Mouse (Mus musculus) midbrain, embryonic 13.5 days (tissue): ENCODE measurements around the gene Lmbrd2. TPM values are rescaled to one million over a fixed set of nuclear protein-coding genes. Genes with fewer than 3 reads are reported as not detected.
A peak's percentile ranks its signal among the peaks of the same experiment; 100 is the strongest.

Experiments used
- ATAC-seq: fragments of 200-750 bp; cut with Nextera tagmentation; 2 replicates; pipeline ENCODE4 v1.8.0; 2017; ENCODE audit warnings: mild to moderate bottlenecking, moderate TSS enrichment, moderate library complexity
- H3K27ac ChIP-seq: fragments of 300-500 bp; sonication (generic); 2 replicates; pipeline ENCODE4 v1.5.1; 2015; ENCODE audit warnings: inconsistent platforms, mild to moderate bottlenecking, moderate library complexity
- H3K27me3 ChIP-seq: fragments of 300-500 bp; sonication (generic); 2 replicates; pipeline ENCODE4 v1.6.1; 2015; ENCODE audit warnings: mild to moderate bottlenecking, inconsistent platforms
- H3K36me3 ChIP-seq: fragments of 300-500 bp; sonication (generic); 2 replicates; pipeline ENCODE4 v1.6.1; 2015; ENCODE audit warnings: mild to moderate bottlenecking, inconsistent platforms
- H3K4me1 ChIP-seq: fragments of 300-500 bp; sonication (generic); replicated peaks from 2 replicates; pipeline ENCODE4 v1.6.1; 2015; ENCODE audit warnings: inconsistent platforms
- H3K4me2 ChIP-seq: fragments of 300-500 bp; sonication (generic); replicated peaks from 2 replicates; pipeline ENCODE4 v1.6.1; 2015; ENCODE audit warnings: moderate library complexity, mild to moderate bottlenecking, inconsistent platforms
- H3K4me3 ChIP-seq: fragments of 300-500 bp; sonication (generic); replicated peaks from 2 replicates; pipeline ENCODE4 v1.5.1; 2015; ENCODE audit warnings: mild to moderate bottlenecking, inconsistent platforms
- H3K9ac ChIP-seq: fragments of 300-500 bp; sonication (generic); replicated peaks from 2 replicates; pipeline ENCODE4 v1.6.1; 2015; ENCODE audit warnings: mild to moderate bottlenecking, inconsistent platforms
- H3K9me3 ChIP-seq: fragments of 300-500 bp; sonication (generic); 2 replicates; pipeline ENCODE4 v1.6.1; 2016; ENCODE audit warnings: mild to moderate bottlenecking, inconsistent platforms
- WGBS: fragments of 180-500 bp; shearing (Covaris S2); methylation state at CpG from one replicate; pipeline ENCODE4 v1.1.7; 2015; 5-methylcytosine and 5-hydroxymethylcytosine counted together
- polyA plus RNA-seq: library from polyadenylated mRNA; unstranded; fragments of >200 nt; fragmentation: Nextera tagmentation; extraction: Ambion mirVana; gene quantifications from 2 replicates; pipeline ENCODE4 v1.2.1, GENCODE M21; 2015

Gene Lmbrd2
- polyA plus RNA-seq = 3.7 and 3.9 TPM in 2 replicates

GRCm38 (mm10) chr15:9140252-9140680 is at the start of gene Lmbrd2:
Gene Lmbrd2 (plus strand): TSS chr15:9140550.
- Histone ChIP-seq H3K4me2 (peak within 1 kb of the TSS; percentile 79), H3K9me3 (no peaks in the 10 kb centered on the region), H3K27me3 (no peaks in the 10 kb centered on the region), H3K9ac (peak within 1 kb of the TSS; percentile 85), H3K4me3 (peak within 1 kb of the TSS; percentile 87), H3K27ac (peak within 1 kb of the TSS; percentile 89), H3K4me1 (peaks cover 26% of the 10 kb centered on the region), H3K36me3 (peaks cover 32% of the 10 kb centered on the region)
- peak; percentile 99 for ATAC-seq
- under 1% methylated on average over 34 of the region's 34 CpGs for WGBS

GRCm38 (mm10) chr15:9090662-9091061 is 49.7 kb upstream of the Lmbrd2 start:
- H3K27me3 ChIP-seq = no peaks in the 10 kb centered on the region
- no peak overlapping the region for H3K4me3 ChIP-seq
- H3K4me2 ChIP-seq = no peak overlapping the region
- WGBS = 94% methylated on average over 5 of the region's 5 CpGs
- no peak for ATAC-seq
- no peak overlapping the region for H3K9ac ChIP-seq
- peaks cover 38% of the 10 kb centered on the region for H3K36me3 ChIP-seq
- H3K27ac ChIP-seq = no peak overlapping the region
- peaks cover 10% of the 10 kb centered on the region for H3K4me1 ChIP-seq
- H3K9me3 ChIP-seq = no peaks in the 10 kb centered on the region

- H3K4me2 ChIP-seq = no peak overlapping the region
- H3K9ac ChIP-seq = 0 out of 2 replicates have a peak overlapping the region, but pooled peaks have one; percentile 41
- no peak overlapping the region for H3K27ac ChIP-seq
- H3K36me3 ChIP-seq = peaks cover 33% of the 10 kb centered on the region
- peaks cover 6% of the 10 kb centered on the region for H3K4me1 ChIP-seq
- no peaks in the 10 kb centered on the region for H3K27me3 ChIP-seq
- H3K4me3 ChIP-seq = no peak overlapping the region
- ATAC-seq = peak; percentile 28; the same call in 1 of the 2 replicates
- 83% methylated on average over 11 of the region's 11 CpGs for WGBS
- no peaks in the 10 kb centered on the region for H3K9me3 ChIP-seq
Observed at GRCm38 (mm10) chr15:9093598-9094365, 46.6 kb upstream of the Lmbrd2 start.

- Histone ChIP-seq H3K27me3 (no peaks in the 10 kb centered on the region), H3K36me3 (peaks cover 33% of the 10 kb centered on the region), H3K9ac (peak overlapping the region; percentile 41; the same call in 1 of the 2 replicates), H3K4me2 (peak overlapping the region; percentile 20; the same call in 1 of the 2 replicates), H3K9me3 (no peaks in the 10 kb centered on the region), H3K27ac (no peak overlapping the region), H3K4me3 (no peak overlapping the region), H3K4me1 (peaks cover 6% of the 10 kb centered on the region)
- ATAC-seq = peak; percentile 92
- WGBS = 17% methylated on average over 13 of the region's 13 CpGs
Observed at GRCm38 (mm10) chr15:9094366-9094750, 46.0 kb upstream of the Lmbrd2 start.

GRCm38 (mm10) chr15:9096865-9097264 is 43.5 kb upstream of the Lmbrd2 start:
- H3K9me3 ChIP-seq = no peaks in the 10 kb centered on the region
- H3K36me3 ChIP-seq = peaks cover 43% of the 10 kb centered on the region
- no peak for ATAC-seq
- peaks cover 10% of the 10 kb centered on the region for H3K4me1 ChIP-seq
- H3K4me3 ChIP-seq = no peak overlapping the region
- no peak overlapping the region for H3K4me2 ChIP-seq
- H3K9ac ChIP-seq = no peak overlapping the region
- H3K27me3 ChIP-seq = no peaks in the 10 kb centered on the region
- no peak overlapping the region for H3K27ac ChIP-seq
- whole genome bisulfite sequencing = 87% methylated on average over 4 of the region's 4 CpGs

GRCm38 (mm10) chr15:9100446-9101077 is 39.8 kb upstream of the Lmbrd2 start:
- ATAC-seq = peak; percentile 63
- no peak overlapping the region for H3K4me3 ChIP-seq
- no peak overlapping the region for H3K4me2 ChIP-seq
- H3K9me3 ChIP-seq = no peaks in the 10 kb centered on the region
- peak overlapping the region; percentile 47; the same call in 1 of the 2 replicates for H3K27ac ChIP-seq
- no peaks in the 10 kb centered on the region for H3K27me3 ChIP-seq
- H3K4me1 ChIP-seq = 0 out of 2 replicates have a peak, but pooled peaks cover 5% of the 10 kb centered on the region
- WGBS = 73% methylated on average over 10 of the region's 10 CpGs
- peaks cover 44% of the 10 kb centered on the region for H3K36me3 ChIP-seq
- H3K9ac ChIP-seq = no peak overlapping the region

GRCm38 (mm10) chr15:9106303-9107074 is 33.9 kb upstream of the Lmbrd2 start:
- WGBS = 90% methylated on average over 13 of the region's 13 CpGs
- no peaks in the 10 kb centered on the region for H3K27me3 ChIP-seq

GRCm38 (mm10) chr15:9110526-9111347 is 29.6 kb upstream of the Lmbrd2 start:
- Histone ChIP-seq H3K27me3 (no peaks in the 10 kb centered on the region), H3K36me3 (peaks cover 51% of the 10 kb centered on the region), H3K9ac (no peak overlapping the region), H3K4me3 (no peak overlapping the region), H3K4me1 (no peaks in the 10 kb centered on the region), H3K4me2 (no peak overlapping the region), H3K27ac (no peak overlapping the region), H3K9me3 (no peaks in the 10 kb centered on the region)
- 87% methylated on average over 6 of the region's 6 CpGs for WGBS
- ATAC-seq = no peak

More at GRCm38 (mm10) chr15:9106303-9107074, 33.9 kb upstream of the Lmbrd2 start:
- Histone ChIP-seq H3K4me2 (no peak overlapping the region), H3K27ac (no peak overlapping the region), H3K4me3 (no peak overlapping the region), H3K36me3 (peaks cover 30% of the 10 kb centered on the region), H3K9ac (no peak overlapping the region), H3K4me1 (no peaks in the 10 kb centered on the region), H3K9me3 (no peaks in the 10 kb centered on the region)
- ATAC-seq = no peak

- Histone ChIP-seq H3K4me3 (no peak overlapping the region), H3K9ac (no peak overlapping the region), H3K4me1 (no peaks in the 10 kb centered on the region), H3K9me3 (no peaks in the 10 kb centered on the region), H3K27ac (no peak overlapping the region), H3K4me2 (no peak overlapping the region), H3K27me3 (no peaks in the 10 kb centered on the region), H3K36me3 (peaks cover 59% of the 10 kb centered on the region)
- WGBS = 87% methylated on average over 3 of the region's 3 CpGs
- ATAC-seq = no peak
Observed at GRCm38 (mm10) chr15:9111648-9112047, 28.7 kb upstream of the Lmbrd2 start.

GRCm38 (mm10) chr15:9113556-9113955 is 26.8 kb upstream of the Lmbrd2 start:
- WGBS = 89% methylated on average over 9 of the region's 9 CpGs
- H3K4me3 ChIP-seq = no peak overlapping the region

GRCm38 (mm10) chr15:9114131-9114530 is 26.2 kb upstream of the Lmbrd2 start:
- H3K27ac ChIP-seq = no peak overlapping the region
- no peak overlapping the region for H3K4me3 ChIP-seq
- no peaks in the 10 kb centered on the region for H3K27me3 ChIP-seq
- H3K4me1 ChIP-seq = no peaks in the 10 kb centered on the region
- WGBS = 85% methylated on average over 4 of the region's 4 CpGs
- no peak for ATAC-seq
- no peaks in the 10 kb centered on the region for H3K9me3 ChIP-seq
- no peak overlapping the region for H3K4me2 ChIP-seq
- H3K36me3 ChIP-seq = peaks cover 73% of the 10 kb centered on the region
- no peak overlapping the region for H3K9ac ChIP-seq

More at GRCm38 (mm10) chr15:9113556-9113955, 26.8 kb upstream of the Lmbrd2 start:
- Histone ChIP-seq H3K36me3 (peaks cover 67% of the 10 kb centered on the region), H3K4me1 (no peaks in the 10 kb centered on the region), H3K9me3 (no peaks in the 10 kb centered on the region), H3K27ac (no peak overlapping the region), H3K4me2 (no peak overlapping the region), H3K9ac (no peak overlapping the region), H3K27me3 (no peaks in the 10 kb centered on the region)
- ATAC-seq = no peak
